Mouse (Mus musculus) left cerebral cortex, adult 2 months (tissue): ENCODE measurements at regions not wholly inside any gene's neighbourhood (a gene's known extent, or its start where the extent isn't known, plus 50 kb on each side); places are given as distances from the start of the nearest gene placed in this dataset.

Source experiments
- DNase-seq, 2 experiments: peaks; one replicate each; pipeline ENCODE4 v3.0.0; 2021 to 2022; ENCODE audit warnings: low spot score in 2 of 2, mixed read lengths in 1 of 2; ENCODE audit errors: extremely low spot score in 1 of 2
- H3K27ac ChIP-seq: fragments of 200-600 bp; 2 replicates; pipeline ENCODE4 v1.8.1; 2022
- H3K4me3 ChIP-seq: fragments of 200-600 bp; 2 replicates; pipeline ENCODE4 v1.8.1; 2022
- CTCF ChIP-seq: fragments of 200-600 bp; IDR thresholded peaks from 2 replicates; pipeline ENCODE4 v1.8.1; 2022; ENCODE audit warnings: antibody characterized with exemption, mild to moderate bottlenecking, moderate library complexity
- intact Hi-C: fragments of 180-260 bp; cut with DNase I; formaldehyde crosslinking; loops from one replicate; pipeline ENCODE4 v1.15.1; 2025

DNA sequence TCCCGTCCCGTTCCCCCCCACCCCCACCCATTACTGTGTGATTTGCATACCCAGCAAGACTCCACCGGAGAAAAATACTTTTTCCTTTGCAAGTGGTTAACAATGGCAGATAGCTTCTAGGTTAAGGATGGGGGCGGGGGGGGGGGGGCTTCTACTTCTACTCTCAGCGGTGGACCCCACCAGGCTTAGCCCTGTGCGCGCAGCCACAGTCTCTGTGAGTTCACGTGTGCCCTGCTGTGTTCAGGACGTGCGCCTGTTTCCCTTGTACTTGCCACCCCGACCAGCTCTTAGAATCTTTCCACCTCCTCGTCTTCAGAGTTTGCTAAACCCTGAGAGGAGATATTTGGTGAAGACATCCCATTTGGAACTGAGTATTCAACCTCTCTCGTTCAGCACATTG lies 86.9 kb downstream of the Inhbb start:
- Histone ChIP-seq H3K27ac (no peak overlapping the region), H3K4me3 (no peak overlapping the region)
- intact Hi-C loops = no loop called here
- DNase-seq = no peak
- TF ChIP-seq CTCF = no peak

DNA sequence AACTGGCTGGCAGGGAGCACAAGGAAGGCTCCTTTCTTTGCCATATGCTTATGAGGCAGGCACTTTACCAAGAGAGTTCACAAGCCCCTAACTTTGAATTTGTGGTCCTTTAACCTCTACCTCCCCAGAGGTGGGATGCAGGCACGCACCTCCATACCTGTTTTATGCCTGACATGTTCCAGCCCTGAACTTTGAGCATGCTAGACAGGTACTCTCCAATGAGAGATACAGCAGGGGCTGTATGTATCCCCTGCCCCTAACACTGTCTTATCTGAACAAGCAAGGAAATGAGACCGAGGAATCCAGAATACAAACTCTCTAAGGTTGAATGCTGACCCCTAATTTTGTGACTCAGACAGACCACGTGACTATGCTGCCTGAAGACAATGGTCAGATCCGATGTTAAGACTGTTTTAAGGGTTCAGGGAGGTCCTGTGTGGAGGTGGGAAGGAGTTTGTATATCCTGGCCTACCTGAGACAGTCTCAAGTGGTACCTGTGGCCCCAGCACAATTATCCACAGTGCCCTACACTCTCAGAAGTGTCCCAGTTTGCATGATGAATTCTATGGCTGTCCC lies 91.2 kb downstream of the Inhbb start:
- intact Hi-C loops = no loop called here
- DNase-seq = no peak
- TF ChIP-seq CTCF = no peak
- Histone ChIP-seq H3K4me3 (no peak overlapping the region), H3K27ac (no peak overlapping the region)

DNA sequence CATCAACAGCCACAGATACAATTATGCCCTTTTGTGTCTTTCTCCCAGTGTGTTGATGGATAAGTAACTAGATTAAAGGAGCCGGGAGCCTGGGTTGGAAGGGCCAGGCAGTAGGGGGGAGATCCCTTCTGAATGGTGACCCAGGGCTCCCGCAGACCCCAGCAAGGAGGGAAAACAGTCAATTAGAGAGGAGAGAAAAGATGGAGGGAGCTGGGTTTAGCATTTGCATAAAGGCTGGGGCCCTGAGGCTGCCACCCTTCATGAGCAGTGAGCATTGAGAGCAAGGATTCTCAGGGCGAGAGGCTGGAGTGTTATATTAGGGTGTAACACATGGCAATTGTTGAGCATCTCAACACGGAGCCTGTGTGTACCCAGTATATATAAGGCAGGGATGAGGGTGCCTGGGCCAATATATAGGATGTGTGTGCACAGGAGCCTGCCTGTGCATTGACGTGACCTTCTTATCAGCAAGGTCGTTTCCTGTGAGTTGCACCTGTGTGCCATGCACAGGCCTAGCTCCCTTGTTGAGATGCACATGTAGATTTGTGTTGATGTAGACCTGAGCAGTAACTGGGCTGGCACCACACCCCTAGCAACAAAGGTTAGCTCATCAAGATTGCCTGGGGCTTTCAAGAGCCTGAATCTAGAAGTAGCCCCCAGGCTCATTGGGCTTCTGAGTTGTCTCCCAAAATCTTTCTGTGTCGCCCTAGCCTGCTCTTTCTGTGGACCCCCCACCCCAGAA lies 92.2 kb downstream of the Inhbb start:
- no peak for DNase-seq
- Histone ChIP-seq H3K27ac (no peak overlapping the region), H3K4me3 (no peak overlapping the region)
- TF ChIP-seq CTCF = no peak
- intact Hi-C loops = no loop called here

DNA sequence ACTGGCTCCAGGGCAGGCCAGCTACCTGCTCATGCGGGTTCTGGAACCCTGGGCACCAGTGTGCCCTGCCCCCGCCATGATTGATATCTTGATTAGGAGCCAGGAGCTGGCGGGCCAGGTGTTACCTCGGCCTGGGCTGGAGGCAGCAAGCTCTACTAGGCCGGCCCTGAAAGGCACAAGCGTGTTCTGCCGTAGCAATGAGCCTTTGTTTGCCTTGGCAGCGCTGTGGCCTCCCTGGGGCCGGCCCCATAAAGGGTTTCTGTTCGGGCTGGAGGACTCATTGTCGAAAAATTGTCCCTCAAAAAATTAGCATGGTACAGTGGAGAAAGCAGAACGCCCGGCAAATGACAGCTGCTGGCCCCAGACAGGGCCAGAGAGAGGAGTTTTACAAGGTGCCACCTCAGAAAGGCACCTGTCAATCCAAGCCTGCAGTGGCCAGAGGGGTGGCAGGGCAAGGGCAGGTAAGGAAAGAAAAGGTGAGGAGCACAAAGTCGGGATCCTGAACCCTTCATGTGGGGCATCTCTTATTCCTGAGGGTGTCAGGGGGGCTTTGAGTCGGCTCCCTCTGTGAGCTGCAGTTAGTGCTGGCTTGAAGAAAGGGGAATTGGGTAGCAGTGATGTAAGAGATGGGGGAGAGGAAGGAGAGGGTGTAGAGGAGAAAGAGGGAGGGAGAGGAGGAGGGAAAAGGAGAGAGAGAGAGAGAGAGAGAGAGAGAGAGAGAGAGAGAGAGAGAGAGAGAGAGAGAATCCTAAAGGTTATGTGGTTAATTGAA lies 92.9 kb downstream of the Inhbb start:
- H3K27ac ChIP-seq = peak overlapping the region; percentile 11; the same call in 1 of the 2 replicates
- no peak overlapping the region for H3K4me3 ChIP-seq
- TF ChIP-seq CTCF = no peak
- intact Hi-C loops = no loop called here
- peak; percentile 27 to 36 for DNase-seq

DNA sequence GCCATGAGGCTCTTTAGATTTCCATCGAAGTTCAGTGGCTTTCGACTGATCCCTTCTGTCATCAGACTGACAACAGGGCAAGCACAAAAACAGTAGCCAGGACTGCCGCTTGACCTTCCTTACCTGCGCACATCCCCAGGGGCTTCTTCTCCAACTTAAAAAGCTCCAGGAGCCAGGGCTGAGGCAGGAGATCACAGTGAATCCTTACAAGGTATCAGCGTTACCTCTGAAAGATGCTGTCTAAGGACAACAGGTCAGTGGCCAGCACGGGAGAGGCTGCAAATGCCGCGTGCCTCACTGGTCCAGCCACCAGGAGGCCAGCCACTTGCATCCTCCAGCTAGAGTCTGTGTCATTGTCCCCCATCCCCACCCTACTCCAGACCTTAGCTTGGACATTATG lies 97.5 kb downstream of the Inhbb start:
- no peak for TF ChIP-seq CTCF
- no peak overlapping the region for H3K4me3 ChIP-seq
- DNase-seq = no peak
- H3K27ac ChIP-seq = no peak overlapping the region
- intact Hi-C loops = no loop called here

DNA sequence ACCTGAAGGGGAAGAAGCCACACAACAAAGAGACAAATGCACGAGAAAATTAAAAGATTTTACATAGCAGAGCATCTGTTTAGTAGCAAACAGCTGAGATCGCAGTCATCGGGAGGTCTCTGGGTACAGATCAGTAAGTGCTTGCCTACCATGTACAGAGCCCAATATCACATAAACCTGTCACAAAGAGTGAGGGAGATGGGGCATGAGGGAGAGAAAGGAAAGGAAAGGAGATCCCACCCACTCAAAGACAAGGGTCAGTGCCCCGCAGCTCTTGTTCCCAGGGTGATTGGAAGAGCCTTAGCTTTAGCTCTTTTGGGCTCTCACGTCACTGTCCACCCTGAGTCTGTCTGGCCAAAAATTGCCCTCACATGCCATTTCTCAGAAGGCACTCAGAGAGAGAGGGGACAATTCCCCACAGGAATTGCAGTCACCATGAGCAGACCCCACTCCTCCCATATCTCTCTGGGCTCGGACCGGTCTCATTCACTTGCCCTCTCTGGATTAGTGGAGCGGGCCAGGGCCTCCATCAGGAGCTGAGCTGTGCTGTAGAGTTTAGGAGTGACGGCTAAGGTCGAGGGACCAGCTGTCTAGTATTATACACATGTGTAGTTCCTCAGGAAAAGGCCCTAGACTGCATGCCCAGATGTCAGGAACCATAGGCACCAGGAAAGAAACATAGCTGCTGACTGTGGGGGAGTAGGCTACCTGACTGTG lies 99.6 kb downstream of the Inhbb start:
- DNase-seq = no peak
- TF ChIP-seq CTCF = no peak

DNA sequence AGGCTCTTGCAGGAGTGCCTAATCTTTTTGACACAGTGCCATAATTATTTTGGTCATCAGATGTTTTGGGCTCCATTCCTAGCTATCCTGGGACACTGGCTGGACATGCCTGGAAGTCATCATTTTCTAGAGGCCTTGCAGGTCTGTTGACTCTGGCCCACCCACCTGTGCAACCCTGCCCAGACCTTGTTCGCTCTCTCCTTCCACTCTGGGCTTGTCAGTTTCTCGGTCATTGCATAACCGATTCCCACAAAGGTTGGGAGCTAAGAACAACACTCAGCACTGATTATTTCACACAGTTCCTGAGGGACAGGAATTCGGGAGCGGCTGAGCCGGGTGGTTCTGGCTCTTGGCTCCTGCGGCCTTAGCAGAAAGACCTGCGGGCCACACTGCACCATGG lies 100.2 kb downstream of the Inhbb start:
- DNase-seq = no peak
- TF ChIP-seq CTCF = no peak
- H3K4me3 ChIP-seq = no peak overlapping the region
- no peak overlapping the region for H3K27ac ChIP-seq
- intact Hi-C loops = no loop called here

More for the DNA sequence above, 99.6 kb downstream of the Inhbb start:
- intact Hi-C loops = no loop called here
- no peak overlapping the region for H3K4me3 ChIP-seq
- no peak overlapping the region for H3K27ac ChIP-seq

DNA sequence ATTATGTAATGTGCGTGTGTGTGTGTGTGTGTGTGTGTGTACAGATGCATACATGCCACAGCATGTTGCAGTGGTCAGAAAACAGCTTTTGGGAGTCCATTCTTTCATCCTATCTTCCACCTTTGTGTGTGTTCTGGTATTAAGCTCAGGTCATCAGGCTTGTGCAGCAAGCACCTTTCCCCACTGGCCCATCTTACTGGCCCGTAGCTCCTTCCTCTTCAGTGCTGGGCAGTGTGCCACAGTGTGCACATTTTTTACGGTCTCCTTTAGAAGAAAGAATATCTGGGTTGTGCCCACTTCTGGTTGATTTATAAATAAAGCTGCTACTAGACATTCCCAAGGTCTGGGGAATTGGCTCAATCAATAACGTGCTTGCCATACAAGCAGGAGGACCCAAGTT lies 105.0 kb downstream of the Inhbb start:
- H3K27ac ChIP-seq = no peak overlapping the region
- DNase-seq = no peak
- TF ChIP-seq CTCF = no peak
- intact Hi-C loops = no loop called here
- H3K4me3 ChIP-seq = no peak overlapping the region

DNA sequence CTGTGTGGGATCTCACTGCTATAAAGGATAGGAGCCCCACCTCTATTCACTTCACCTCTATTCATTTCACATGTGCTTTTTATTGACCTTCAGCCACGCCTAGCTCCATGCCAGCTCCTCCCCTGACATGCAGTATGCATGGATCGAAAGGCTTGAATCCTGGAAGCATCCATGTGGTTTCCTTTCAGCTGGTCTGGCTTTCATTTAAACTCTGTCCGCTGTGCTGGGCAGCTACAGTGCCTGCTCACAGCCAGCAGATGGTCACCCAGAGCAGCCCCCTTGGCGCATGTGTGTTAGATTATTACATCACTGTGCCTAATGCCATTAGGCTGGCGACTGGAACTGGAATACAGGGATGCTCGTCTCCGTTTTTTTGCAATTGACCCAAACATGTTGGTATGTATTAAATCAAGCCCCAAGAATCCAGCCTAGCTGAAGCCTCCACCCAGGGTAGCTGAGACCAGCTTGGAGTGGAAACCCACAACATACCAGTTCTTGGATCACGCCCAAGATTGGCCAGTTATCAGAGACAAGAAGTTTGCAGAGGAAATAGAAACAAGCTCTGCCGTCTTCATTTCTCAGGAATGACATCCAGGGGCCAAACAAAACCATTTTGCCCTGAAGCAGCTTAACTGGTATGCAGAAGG lies 113.2 kb downstream of the Inhbb start:
- H3K4me3 ChIP-seq = no peak overlapping the region
- H3K27ac ChIP-seq = no peak overlapping the region
- DNase-seq = no peak
- intact Hi-C loops = no loop called here
- TF ChIP-seq CTCF = peak; percentile 10

DNA sequence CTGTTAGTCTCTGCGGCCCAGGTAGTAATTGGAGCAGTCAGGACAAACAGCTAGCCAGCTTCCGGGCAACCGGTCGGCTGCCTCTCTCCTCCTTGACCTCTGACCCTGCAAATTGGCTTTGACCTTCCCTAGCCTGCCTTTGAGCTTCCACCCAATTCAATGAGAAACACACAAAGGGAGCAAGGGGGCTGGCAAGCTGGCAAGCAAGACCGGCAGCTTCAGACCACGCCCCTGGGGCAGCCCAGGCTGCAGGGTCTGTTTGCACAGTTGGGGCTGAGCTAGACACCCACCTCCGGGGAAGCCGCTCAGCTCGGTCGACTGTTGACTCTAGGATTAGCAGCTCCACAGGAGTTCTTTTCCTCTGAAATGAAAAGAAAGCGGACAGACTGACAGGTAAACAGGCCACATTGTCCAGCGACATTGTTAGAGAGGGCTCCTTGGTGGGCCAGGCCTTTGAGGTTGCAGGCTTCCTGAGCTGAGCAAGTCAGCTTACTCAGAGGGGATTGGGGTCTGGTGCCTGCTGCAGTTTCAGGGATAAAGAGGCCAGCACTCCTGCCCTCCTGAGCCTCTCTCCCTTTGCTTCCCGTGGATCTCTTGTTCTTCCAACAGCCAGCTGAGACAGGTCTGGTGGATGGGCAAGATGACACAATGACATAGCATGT lies 116.6 kb downstream of the Inhbb start:
- TF ChIP-seq CTCF = no peak
- no peak for DNase-seq
- Histone ChIP-seq H3K4me3 (no peak overlapping the region), H3K27ac (no peak overlapping the region)
- intact Hi-C loops = no loop called here

DNA sequence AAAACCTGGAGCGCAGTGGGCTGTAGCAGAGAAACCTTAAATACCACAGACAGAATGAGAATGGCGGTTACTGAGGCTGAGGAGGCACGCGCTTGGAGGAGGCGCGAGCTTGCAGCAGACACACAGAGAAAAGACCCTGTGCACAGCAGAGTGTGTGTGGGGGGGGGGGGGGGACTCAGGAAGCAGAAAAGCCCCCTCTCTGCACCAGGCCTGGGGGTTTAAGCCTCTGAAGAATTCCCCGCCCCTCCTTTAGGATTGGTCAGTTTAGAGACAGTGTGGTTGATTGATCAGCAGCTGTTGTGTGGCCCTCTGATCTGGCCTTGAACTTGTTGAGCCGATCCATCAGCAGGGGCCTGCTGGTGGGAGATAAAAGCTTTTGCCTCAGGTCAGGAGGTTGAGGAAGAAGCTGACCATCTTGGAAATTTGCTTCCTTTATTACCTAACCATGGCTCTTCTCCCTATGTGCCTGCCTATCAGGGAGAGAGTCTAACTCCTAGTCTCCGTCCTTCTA lies 117.5 kb downstream of the Inhbb start:
- intact Hi-C loops = no loop called here
- TF ChIP-seq CTCF = no peak
- Histone ChIP-seq H3K4me3 (no peak overlapping the region), H3K27ac (no peak overlapping the region)
- no peak for DNase-seq
